Mouse (Mus musculus): ENCODE results near the gene Uggt2.

GRCm38 (mm10) chr14:119112558-119112957, 13.3 kb upstream of the Uggt2 start:
- no peak for TF ChIP-seq CTCF (IDR thresholded peaks at IDR 0.05)
- no peak for TF ChIP-seq EP300 (IDR thresholded peaks at IDR 0.05)
